ENCODE assay signal across 16 mouse cellular contexts in genomic region chr12:34836085-34836484, GRCm38 (mm10).
"Had no signal": no experiment of that assay in that cellular context is flagged by ENCODE, and none has a peak within 500 bp of the region (broad histone marks: within the 10 kb centered on the region; RNA-seq: fewer than 3 reads in every experiment).

No protein-coding gene starts in this region.

- H3K9ac ChIP-seq: neural tube, embryonic 13.5 days; neural tube, embryonic 15.5 days; stomach, embryonic 15.5 days had no signal

- H3K27me3 ChIP-seq: neural tube, embryonic 15.5 days; stomach, embryonic 15.5 days had no signal

- H3K4me2 ChIP-seq: neural tube, embryonic 13.5 days; neural tube, embryonic 15.5 days; stomach, embryonic 15.5 days had no signal

- H3K4me1 ChIP-seq: stomach, embryonic 15.5 days had no signal

- H3K27ac ChIP-seq: neural tube, embryonic 13.5 days; neural tube, embryonic 15.5 days; stomach, embryonic 15.5 days; stomach, postnatal 0 days had no signal

- DNase-seq: retina, postnatal 1 day; right cerebral cortex, adult 18-20 months; right cerebral cortex, postnatal 14 days; right cerebral cortex, postnatal 25 days; right cerebral cortex, postnatal 4 days; spleen, adult 18-20 months; thymus, adult 18-20 months; thymus, adult 2 months; thymus, postnatal 14 days; thymus, postnatal 25 days; thymus, postnatal 36 days; thymus, postnatal 4 days had no signal

- H3K9me3 ChIP-seq: neural tube, embryonic 13.5 days; neural tube, embryonic 15.5 days; stomach, embryonic 15.5 days had no signal

- H3K4me3 ChIP-seq: neural tube, embryonic 13.5 days; neural tube, embryonic 15.5 days; stomach, embryonic 15.5 days had no signal

- H3K36me3 ChIP-seq: neural tube, embryonic 13.5 days; neural tube, embryonic 15.5 days; stomach, embryonic 15.5 days had no signal
